Mouse (Mus musculus): ENCODE measurements around the gene Enpp1. TPM values are rescaled to one million over a fixed set of nuclear protein-coding genes. Genes with fewer than 3 reads are reported as not detected.

The Enpp1 gene
- polyA plus RNA-seq, 1 experiment from 2014 or later = 7.2 TPM

DNA sequence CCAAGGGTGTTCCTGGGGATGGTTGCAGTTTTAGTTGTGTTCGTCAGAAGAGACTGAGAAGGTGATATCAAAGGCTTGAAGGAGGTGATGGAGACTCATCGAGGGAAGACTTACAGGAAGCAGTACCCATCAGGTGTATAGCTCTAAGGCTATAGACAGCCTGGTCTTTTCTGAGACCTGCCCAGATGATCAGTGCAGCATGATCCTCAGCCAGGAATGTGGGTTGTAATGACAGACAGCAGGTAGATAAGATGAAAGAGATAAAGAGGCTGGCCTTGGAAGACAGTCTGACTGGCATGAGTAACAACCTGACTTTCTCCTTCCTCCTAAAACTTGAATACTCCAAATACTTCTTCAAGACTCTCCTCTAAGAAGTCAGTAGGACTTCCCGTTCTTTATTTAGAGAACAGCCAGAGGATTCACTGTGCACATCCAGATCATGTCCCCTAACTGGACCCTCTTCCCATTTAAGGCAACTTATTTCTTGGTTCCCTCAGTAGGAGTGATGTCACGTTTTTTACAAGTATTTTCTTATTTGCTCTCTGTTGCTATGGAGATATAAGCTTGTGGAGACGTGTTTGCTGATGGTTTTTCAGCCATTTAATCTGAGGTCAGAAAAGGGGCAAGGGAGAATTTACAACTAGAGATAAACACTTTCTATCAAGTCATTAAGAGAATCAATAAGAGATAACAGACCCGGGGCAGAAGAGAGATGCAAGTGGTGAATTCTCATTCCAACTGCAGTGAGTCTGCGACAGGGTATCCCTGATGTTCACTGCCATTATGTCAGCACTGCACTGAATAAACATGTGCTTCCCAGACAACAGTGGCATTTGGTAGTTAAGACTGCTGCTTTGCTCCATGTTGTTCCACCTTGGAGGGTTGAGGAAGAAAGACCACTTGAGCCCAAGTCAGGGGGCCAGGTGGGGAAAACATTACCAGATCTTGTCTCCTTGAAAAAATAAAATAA is 29.6 kb upstream of the Enpp1 start:
- Histone ChIP-seq H3K4me2 (ENCODE audit: low read length) (no peak overlapping the region), H3K36me3 (ENCODE audit: control insufficient read depth, insufficient read depth, low read length) (no peaks in the 10 kb centered on the region), H3K9me3 (ENCODE audit: control insufficient read depth, low read length) (no peaks in the 10 kb centered on the region), H3K4me1 (ENCODE audit: control insufficient read depth in 2 of 2, insufficient read depth in 2 of 2, low read length in 2 of 2) (no peaks in the 10 kb centered on the region; a peak in 1 of 4 replicates), H3K27me3 (ENCODE audit: control insufficient read depth, insufficient read depth, low read length) (no peaks in the 10 kb centered on the region), H3K9ac (ENCODE audit: low read length) (no peak overlapping the region), H3K4me3 (ENCODE audit: control insufficient read depth in 1 of 2, insufficient read depth in 1 of 2, low read depth in 1 of 2, low read length in 2 of 2) (no peak overlapping the region), H3K27ac (replicated peaks in 1 of 2; ENCODE audit: control insufficient read depth in 1 of 2, insufficient read depth in 1 of 2, low read depth in 2 of 2, low read length in 2 of 2) (no peak overlapping the region)
- 37% methylated on average over 7 of the region's 7 CpGs for WGBS
- ATAC-seq (ENCODE audit: insufficient number of reproducible peaks, insufficient read depth, low FRiP score, low read depth) = no peak

- Histone ChIP-seq H3K27me3 (ENCODE audit: control insufficient read depth, insufficient read depth, low read length) (no peaks in the 10 kb centered on the region), H3K4me2 (ENCODE audit: low read length) (no peak overlapping the region), H3K36me3 (ENCODE audit: control insufficient read depth, insufficient read depth, low read length) (no peaks in the 10 kb centered on the region), H3K9ac (ENCODE audit: low read length) (no peak overlapping the region), H3K4me3 (ENCODE audit: control insufficient read depth in 1 of 2, insufficient read depth in 1 of 2, low read depth in 1 of 2, low read length in 2 of 2) (no peak overlapping the region), H3K27ac (replicated peaks in 1 of 2; ENCODE audit: control insufficient read depth in 1 of 2, insufficient read depth in 1 of 2, low read depth in 2 of 2, low read length in 2 of 2) (no peak overlapping the region), H3K9me3 (ENCODE audit: control insufficient read depth, low read length) (no peaks in the 10 kb centered on the region), H3K4me1 (ENCODE audit: control insufficient read depth in 2 of 2, insufficient read depth in 2 of 2, low read length in 2 of 2) (no peaks in the 10 kb centered on the region; a peak in 1 of 4 replicates)
- WGBS = 74% methylated on average over 2 of the region's 2 CpGs
- ATAC-seq (ENCODE audit: insufficient number of reproducible peaks, insufficient read depth, low FRiP score, low read depth) = no peak
Observed at GRCm38 (mm10) chr10:24739171-24739570, 27.2 kb upstream of the Enpp1 start.

- Histone ChIP-seq H3K4me2 (ENCODE audit: low read length) (no peak overlapping the region), H3K9me3 (ENCODE audit: control insufficient read depth, low read length) (no peaks in the 10 kb centered on the region), H3K27ac (replicated peaks in 1 of 2; ENCODE audit: control insufficient read depth in 1 of 2, insufficient read depth in 1 of 2, low read depth in 2 of 2, low read length in 2 of 2) (no peak overlapping the region), H3K4me3 (ENCODE audit: control insufficient read depth in 1 of 2, insufficient read depth in 1 of 2, low read depth in 1 of 2, low read length in 2 of 2) (no peak overlapping the region), H3K27me3 (ENCODE audit: control insufficient read depth, insufficient read depth, low read length) (no peaks in the 10 kb centered on the region), H3K4me1 (ENCODE audit: control insufficient read depth in 2 of 2, insufficient read depth in 2 of 2, low read length in 2 of 2) (no peaks in the 10 kb centered on the region; a peak in 1 of 4 replicates), H3K36me3 (ENCODE audit: control insufficient read depth, insufficient read depth, low read length) (no peaks in the 10 kb centered on the region), H3K9ac (ENCODE audit: low read length) (no peak overlapping the region)
- 73% methylated on average over 2 of the region's 2 CpGs for WGBS
- ATAC-seq (ENCODE audit: insufficient number of reproducible peaks, insufficient read depth, low FRiP score, low read depth) = no peak
Observed at GRCm38 (mm10) chr10:24738456-24738855, 26.5 kb upstream of the Enpp1 start.

GRCm38 (mm10) chr10:24735027-24735777 is 23.2 kb upstream of the Enpp1 start:
- ATAC-seq (ENCODE audit: insufficient number of reproducible peaks, insufficient read depth, low FRiP score, low read depth) = no peak
- no peak overlapping the region for H3K27ac ChIP-seq (replicated peaks in 1 of 2; ENCODE audit: control insufficient read depth in 1 of 2, insufficient read depth in 1 of 2, low read depth in 2 of 2, low read length in 2 of 2)
- H3K9ac ChIP-seq (ENCODE audit: low read length) = no peak overlapping the region
- no peaks in the 10 kb centered on the region for H3K36me3 ChIP-seq (ENCODE audit: control insufficient read depth, insufficient read depth, low read length)
- H3K4me3 ChIP-seq (ENCODE audit: control insufficient read depth in 1 of 2, insufficient read depth in 1 of 2, low read depth in 1 of 2, low read length in 2 of 2) = no peak overlapping the region
- no peak overlapping the region for H3K4me2 ChIP-seq (ENCODE audit: low read length)
- 74% methylated on average over 5 of the region's 5 CpGs for WGBS
- H3K4me1 ChIP-seq (ENCODE audit: control insufficient read depth in 2 of 2, insufficient read depth in 2 of 2, low read length in 2 of 2) = peaks cover 2 to 7% of the 10 kb centered on the region in 2 experiments; a peak in 2 of 4 replicates
- no peaks in the 10 kb centered on the region for H3K9me3 ChIP-seq (ENCODE audit: control insufficient read depth, low read length)
- no peaks in the 10 kb centered on the region for H3K27me3 ChIP-seq (ENCODE audit: control insufficient read depth, insufficient read depth, low read length)

GRCm38 (mm10) chr10:24727478-24727877 is 15.5 kb upstream of the Enpp1 start:
- Histone ChIP-seq H3K4me2 (ENCODE audit: low read length) (no peak overlapping the region), H3K4me3 (ENCODE audit: control insufficient read depth in 1 of 2, insufficient read depth in 1 of 2, low read depth in 1 of 2, low read length in 2 of 2) (no peak overlapping the region), H3K9me3 (ENCODE audit: control insufficient read depth, low read length) (no peaks in the 10 kb centered on the region), H3K36me3 (ENCODE audit: control insufficient read depth, insufficient read depth, low read length) (no peaks in the 10 kb centered on the region), H3K4me1 (ENCODE audit: control insufficient read depth in 2 of 2, insufficient read depth in 2 of 2, low read length in 2 of 2) (peaks cover 2 to 7% of the 10 kb centered on the region in 2 experiments; a peak in 2 of 4 replicates), H3K9ac (ENCODE audit: low read length) (no peak overlapping the region), H3K27me3 (ENCODE audit: control insufficient read depth, insufficient read depth, low read length) (no peaks in the 10 kb centered on the region), H3K27ac (replicated peaks in 1 of 2; ENCODE audit: control insufficient read depth in 1 of 2, insufficient read depth in 1 of 2, low read depth in 2 of 2, low read length in 2 of 2) (no peak overlapping the region)
- no peak for ATAC-seq (ENCODE audit: insufficient number of reproducible peaks, insufficient read depth, low FRiP score, low read depth)
- WGBS = 82% methylated on average over 4 of the region's 4 CpGs

DNA sequence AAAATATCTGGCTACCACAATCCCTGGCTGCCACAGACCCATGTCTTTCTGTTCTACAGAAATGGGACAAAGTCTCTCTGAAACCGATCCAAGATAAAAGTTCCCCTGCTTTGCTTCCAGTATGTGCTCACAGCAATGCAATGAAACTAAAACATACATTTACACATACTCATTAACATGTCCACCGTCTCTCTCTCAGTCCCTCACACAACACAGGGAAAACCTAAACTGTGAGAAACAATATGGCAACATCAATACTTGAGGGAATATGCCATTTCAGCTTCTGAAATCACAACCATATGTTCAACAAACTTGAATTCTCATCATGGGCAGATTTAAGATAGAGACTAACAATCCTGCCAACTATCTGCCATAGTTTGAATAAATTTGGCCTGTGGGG is 13.2 kb upstream of the Enpp1 start:
- H3K4me3 ChIP-seq (ENCODE audit: control insufficient read depth in 1 of 2, insufficient read depth in 1 of 2, low read depth in 1 of 2, low read length in 2 of 2) = no peak overlapping the region
- no peaks in the 10 kb centered on the region for H3K9me3 ChIP-seq (ENCODE audit: control insufficient read depth, low read length)
- no peak overlapping the region for H3K27ac ChIP-seq (replicated peaks in 1 of 2; ENCODE audit: control insufficient read depth in 1 of 2, insufficient read depth in 1 of 2, low read depth in 2 of 2, low read length in 2 of 2)
- H3K27me3 ChIP-seq (ENCODE audit: control insufficient read depth, insufficient read depth, low read length) = no peaks in the 10 kb centered on the region
- no peak overlapping the region for H3K9ac ChIP-seq (ENCODE audit: low read length)
- 90% methylated on average over 2 of the region's 2 CpGs for WGBS
- no peaks in the 10 kb centered on the region for H3K4me1 ChIP-seq (ENCODE audit: control insufficient read depth in 2 of 2, insufficient read depth in 2 of 2, low read length in 2 of 2)
- H3K4me2 ChIP-seq (ENCODE audit: low read length) = no peak overlapping the region
- no peaks in the 10 kb centered on the region for H3K36me3 ChIP-seq (ENCODE audit: control insufficient read depth, insufficient read depth, low read length)
- ATAC-seq (ENCODE audit: insufficient number of reproducible peaks, insufficient read depth, low FRiP score, low read depth) = no peak

- Histone ChIP-seq H3K9me3 (ENCODE audit: control insufficient read depth, low read length) (no peaks in the 10 kb centered on the region), H3K4me1 (ENCODE audit: control insufficient read depth in 2 of 2, insufficient read depth in 2 of 2, low read length in 2 of 2) (no peaks in the 10 kb centered on the region; a peak in 1 of 4 replicates), H3K27ac (replicated peaks in 1 of 2; ENCODE audit: control insufficient read depth in 1 of 2, insufficient read depth in 1 of 2, low read depth in 2 of 2, low read length in 2 of 2) (no peak overlapping the region), H3K4me2 (ENCODE audit: low read length) (no peak overlapping the region), H3K9ac (ENCODE audit: low read length) (no peak overlapping the region), H3K36me3 (ENCODE audit: control insufficient read depth, insufficient read depth, low read length) (no peaks in the 10 kb centered on the region), H3K4me3 (ENCODE audit: control insufficient read depth in 1 of 2, insufficient read depth in 1 of 2, low read depth in 1 of 2, low read length in 2 of 2) (no peak overlapping the region), H3K27me3 (ENCODE audit: control insufficient read depth, insufficient read depth, low read length) (no peaks in the 10 kb centered on the region)
- 85% methylated on average over 3 of the region's 3 CpGs for WGBS
- ATAC-seq (ENCODE audit: insufficient number of reproducible peaks, insufficient read depth, low FRiP score, low read depth) = no peak
Observed at GRCm38 (mm10) chr10:24721841-24722240, 9.9 kb upstream of the Enpp1 start.
